Mouse (Mus musculus) erythroblast, embryonic 14.5 days (primary cell): ENCODE data around the gene Pam16.

Experiments
- GATA1 ChIP-seq: IDR thresholded peaks from 2 replicates; pipeline ENCODE4 v1.6.1; 2012; ENCODE audit warnings: low read length, inconsistent platforms, mixed read lengths
- TAL1 ChIP-seq: IDR thresholded peaks from 3 replicates; pipeline ENCODE4 v1.6.1; 2012; ENCODE audit warnings: low read length, inconsistent platforms, mixed read lengths

DNA sequence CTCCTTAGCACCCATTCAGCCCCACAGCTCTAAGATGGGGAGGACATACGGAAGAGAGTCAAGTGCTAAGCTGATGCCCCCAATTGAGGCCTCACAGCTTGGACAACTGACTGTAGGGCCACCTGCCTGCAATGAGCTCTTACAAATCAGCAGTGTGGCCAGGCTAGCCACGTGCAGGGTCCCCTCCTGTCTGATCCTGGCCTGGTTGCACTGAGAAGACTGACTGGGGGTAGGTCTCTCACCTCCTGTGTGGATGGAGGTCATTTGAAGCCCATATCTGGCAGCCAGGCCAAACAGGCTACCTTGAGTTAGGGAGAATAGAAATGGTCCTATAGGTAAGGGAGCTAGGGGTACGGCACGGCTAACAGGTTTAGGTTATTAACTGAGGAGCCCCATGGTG is 21.1 kb upstream of the Pam16 start:
- TF ChIP-seq TAL1 (no peak), GATA1 (no peak)
